38 mouse cellular contexts compared by ENCODE assay signal in the genomic region with DNA sequence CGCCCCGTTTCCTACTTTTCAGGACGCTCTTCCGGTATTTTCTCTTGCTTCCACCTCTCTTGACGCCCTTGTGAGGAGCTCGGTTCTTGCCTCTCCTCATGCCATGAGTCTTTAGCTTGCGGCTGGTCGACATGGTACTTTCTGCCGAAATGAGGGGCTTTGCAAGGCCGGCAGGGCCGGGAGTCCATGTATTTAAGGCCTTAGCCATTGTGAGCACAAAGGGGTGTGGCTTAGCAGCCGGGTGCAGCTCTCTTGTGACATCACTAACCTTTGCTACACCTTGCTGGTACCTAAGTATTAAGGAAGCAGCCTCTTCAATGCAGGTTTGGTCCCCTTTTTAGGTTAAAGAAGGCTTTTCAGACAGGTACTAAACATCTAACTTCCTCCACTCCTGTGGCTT. TPM values are rescaled to one million over a fixed set of nuclear protein-coding genes. Genes with fewer than 3 reads are reported as not detected.
"Had no signal": no experiment of that assay in that cellular context is flagged by ENCODE, and none has a peak within 500 bp of the region (broad histone marks: within the 10 kb centered on the region; RNA-seq: fewer than 3 reads in every experiment).

Gene Tnp1 (minus strand): TSS at position 179 of the 400 bp plus-strand sequence.

- H3K4me2 ChIP-seq: embryonic facial prominence, embryonic 12.5 days; embryonic facial prominence, embryonic 13.5 days; embryonic facial prominence, embryonic 15.5 days; forebrain, embryonic 12.5 days; forebrain, embryonic 13.5 days; forebrain, embryonic 15.5 days had no signal

- DNase-seq: cerebellum, adult 2 months; cerebellum, adult 8-10 months; cerebellum, adult 9-10 months; cerebellum, adult 9-11 months; cerebellum, postnatal 10 days; cerebellum, postnatal 14 days; cerebellum, postnatal 25 days; cerebellum, postnatal 36 days; embryo, embryonic 11 days; forebrain, postnatal 0 days; gastrocnemius, adult 2 months; gastrocnemius, postnatal 10 days; gastrocnemius, postnatal 14 days; gastrocnemius, postnatal 25 days; gastrocnemius, postnatal 36 days; heart, adult 18-20 months; heart, adult 2 months had no signal

- H3K36me3 ChIP-seq: embryonic facial prominence, embryonic 10.5 days; embryonic facial prominence, embryonic 12.5 days; embryonic facial prominence, embryonic 13.5 days; embryonic facial prominence, embryonic 15.5 days; forebrain, embryonic 10.5 days; forebrain, embryonic 12.5 days; forebrain, embryonic 15.5 days had no signal

- H3K4me3 ChIP-seq: embryonic facial prominence, embryonic 10.5 days; embryonic facial prominence, embryonic 12.5 days; embryonic facial prominence, embryonic 13.5 days; embryonic facial prominence, embryonic 15.5 days; erythroblast, embryonic 14.5 days; forebrain, embryonic 10.5 days; forebrain, embryonic 12.5 days; forebrain, embryonic 13.5 days; forebrain, embryonic 15.5 days; gastrocnemius, adult 2 months; heart, adult 2 months had no signal

- H3K9ac ChIP-seq: embryonic facial prominence, embryonic 12.5 days; embryonic facial prominence, embryonic 13.5 days; embryonic facial prominence, embryonic 15.5 days; forebrain, embryonic 12.5 days; forebrain, embryonic 13.5 days; forebrain, embryonic 15.5 days; forebrain, postnatal 0 days had no signal

- H3K27me3 ChIP-seq: embryonic facial prominence, embryonic 12.5 days; embryonic facial prominence, embryonic 13.5 days; embryonic facial prominence, embryonic 15.5 days; forebrain, embryonic 12.5 days; forebrain, embryonic 13.5 days; forebrain, embryonic 15.5 days had no signal

- H3K27ac ChIP-seq: embryonic facial prominence, embryonic 10.5 days; embryonic facial prominence, embryonic 12.5 days; embryonic facial prominence, embryonic 13.5 days; embryonic facial prominence, embryonic 15.5 days; forebrain, embryonic 10.5 days; forebrain, embryonic 12.5 days; forebrain, embryonic 13.5 days; forebrain, embryonic 15.5 days; gastrocnemius, adult 2 months; heart, adult 2 months had no signal

- H3K4me1 ChIP-seq: embryonic facial prominence, embryonic 15.5 days; forebrain, embryonic 12.5 days; forebrain, embryonic 13.5 days; forebrain, embryonic 15.5 days had no signal

- H3K9me3 ChIP-seq: embryonic facial prominence, embryonic 10.5 days; embryonic facial prominence, embryonic 12.5 days; embryonic facial prominence, embryonic 13.5 days; embryonic facial prominence, embryonic 15.5 days; forebrain, embryonic 10.5 days; forebrain, embryonic 12.5 days; forebrain, embryonic 13.5 days; forebrain, embryonic 15.5 days had no signal

- ATAC-seq: forebrain, embryonic 13.5 days; forebrain, embryonic 14.5 days; forebrain, embryonic 15.5 days; forebrain, embryonic 16.5 days; forebrain, postnatal 0 days had no signal

RNA-seq across cellular contexts. Expression of gene Tnp1, which starts in this region (rescaled TPM):
- total RNA-seq: common myeloid progenitor, adult 5-6 weeks; forebrain, postnatal 0 days; gastrocnemius, adult 18-20 months; gastrocnemius, adult 2 months; gastrocnemius, adult 8-10 months; gastrocnemius, postnatal 10 days; gastrocnemius, postnatal 14 days; gastrocnemius, postnatal 25 days; gastrocnemius, postnatal 36 days; gastrocnemius, postnatal 4 days; granulocyte monocyte progenitor cell, adult 5-6 weeks; heart, adult 18-20 months; heart, adult 2 months had no signal
- polyA plus RNA-seq: cerebellum, adult 2 months; cortical plate, adult 2 months; embryonic facial prominence, embryonic 10.5 days; embryonic facial prominence, embryonic 11.5 days; embryonic facial prominence, embryonic 12.5 days; embryonic facial prominence, embryonic 13.5 days; embryonic facial prominence, embryonic 14.5 days; embryonic facial prominence, embryonic 15.5 days; erythroblast, embryonic 14.5 days; forebrain, embryonic 10.5 days; forebrain, embryonic 11.5 days; forebrain, embryonic 12.5 days; forebrain, embryonic 13.5 days; forebrain, embryonic 14.5 days; forebrain, embryonic 15.5 days; forebrain, embryonic 16.5 days; forebrain, postnatal 0 days; frontal cortex, adult 2 months had no signal
